Mouse (Mus musculus): ENCODE results near the gene Armc3.
"Not testable (repeated sequence)": the region's sequence is repeated elsewhere in the genome, so short reads cannot be mapped to it uniquely, and the experiment has no call there.

The Armc3 gene

DNA sequence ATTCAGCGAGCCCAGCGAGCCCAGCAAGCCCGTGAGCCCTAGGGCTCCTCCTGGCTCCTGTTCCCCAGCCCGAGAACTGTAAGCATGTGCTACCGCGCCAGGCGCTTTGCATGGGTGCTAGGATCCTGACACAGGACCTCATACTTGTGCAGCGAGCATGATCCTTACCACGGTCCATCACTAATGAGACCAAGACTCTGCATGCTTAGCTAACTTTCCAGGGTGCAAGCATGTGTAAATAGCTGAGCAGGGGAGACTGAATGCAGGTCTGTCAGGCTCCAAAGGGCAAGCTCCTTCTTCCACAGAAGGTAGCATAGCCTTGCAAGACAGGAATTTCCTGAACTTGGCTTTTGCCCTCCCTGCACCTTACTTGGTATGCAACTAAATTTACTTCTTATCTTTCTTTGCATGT lies 71.6 kb downstream of the Armc3 start:
- DNase-seq (ENCODE audit: low read depth, low spot score), result no peak

DNA sequence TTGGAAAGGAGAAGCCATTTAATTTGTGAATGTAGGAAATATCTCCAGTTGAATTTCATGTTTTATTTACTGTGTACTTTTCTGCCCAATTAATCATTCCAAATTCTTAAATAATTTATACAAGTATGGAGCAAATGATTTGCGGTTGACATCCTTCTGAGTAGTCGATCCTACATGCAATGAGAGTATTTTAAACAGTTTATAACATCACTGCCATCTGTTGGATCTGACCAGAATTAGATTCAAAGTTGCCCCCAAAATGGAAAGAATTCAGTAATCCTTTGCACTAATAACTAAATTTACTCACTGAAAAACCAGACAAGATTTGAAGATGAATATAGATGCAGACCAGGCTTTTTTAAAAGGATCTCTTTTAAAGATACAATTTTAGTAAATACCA lies 75.5 kb downstream of the Armc3 start:
- no peak for DNase-seq (ENCODE audit: low read depth, low spot score)

- peak; percentile 91 for DNase-seq (ENCODE audit: low read depth, low spot score)
Observed at GRCm38 (mm10) chr2:19275602-19276539, 76.8 kb downstream of the Armc3 start.

GRCm38 (mm10) chr2:19280331-19280730 lies 81.2 kb downstream of the Armc3 start:
- DNase-seq (ENCODE audit: low read depth, low spot score), result no peak

DNA sequence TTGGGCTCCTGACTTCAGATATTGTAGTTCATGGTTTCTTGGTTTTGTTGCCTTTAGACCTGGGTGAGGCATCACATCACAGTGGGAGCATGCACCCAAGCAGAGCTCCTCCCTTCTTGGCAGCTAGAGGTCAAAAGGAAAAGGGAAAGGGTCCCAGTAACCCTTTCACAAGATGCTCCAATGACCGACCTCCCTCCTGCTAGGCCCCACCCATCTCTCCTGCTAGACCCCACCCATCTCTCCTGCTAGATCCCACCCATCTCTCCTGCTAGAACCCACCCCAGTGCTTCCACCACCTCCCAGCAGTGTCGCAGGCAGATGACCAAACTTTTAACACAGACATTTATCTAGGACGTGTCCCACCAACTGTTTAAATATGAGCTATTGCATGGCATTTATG lies 93.3 kb downstream of the Armc3 start:
- DNase-seq (ENCODE audit: low read depth, low spot score), result no peak

DNA sequence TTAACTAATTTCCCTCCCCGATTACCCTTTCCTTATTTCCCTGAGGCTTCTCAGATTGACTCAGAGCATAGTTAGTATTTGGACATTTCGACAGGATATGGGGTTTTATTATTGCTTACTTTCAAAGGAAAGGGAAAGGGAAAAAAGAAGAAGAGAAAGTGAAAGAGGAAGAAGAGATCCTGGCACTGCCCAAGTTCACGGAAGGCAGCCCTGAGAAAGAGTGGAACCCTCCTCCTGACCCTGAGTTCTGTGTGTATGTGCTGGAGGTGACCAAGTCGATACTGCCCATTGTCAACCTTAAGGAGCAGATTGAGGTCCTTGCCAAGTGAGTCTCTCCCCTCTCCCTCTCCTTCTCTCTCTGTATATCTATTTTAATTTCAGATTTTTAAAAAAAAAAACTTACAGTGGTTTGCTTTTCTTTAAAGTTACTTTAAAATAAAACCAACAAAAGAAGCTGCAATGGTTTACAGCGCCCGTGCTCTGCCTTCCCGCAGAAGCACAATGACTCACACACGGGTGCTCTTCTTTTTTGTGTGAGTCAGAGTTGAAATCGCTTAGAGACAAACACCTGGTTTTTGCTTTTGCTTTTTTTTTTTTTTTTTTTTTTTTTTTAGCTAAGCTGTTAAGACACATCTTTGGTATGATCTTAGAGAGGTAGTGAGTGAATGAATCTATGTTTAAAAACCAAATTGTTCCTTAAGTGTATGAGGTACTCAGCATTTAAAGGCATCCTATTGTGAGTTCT lies 101.4 kb downstream of the Armc3 start:
- DNase-seq (ENCODE audit: low read depth, low spot score), result peak; percentile 68

GRCm38 (mm10) chr2:19301251-19301650 lies 102.1 kb downstream of the Armc3 start:
- DNase-seq (ENCODE audit: low read depth, low spot score), result peak; percentile 68

- not testable (repeated sequence) for DNase-seq (ENCODE audit: low read depth, low spot score)
Observed at GRCm38 (mm10) chr2:19303087-19303486, 104.0 kb downstream of the Armc3 start.

GRCm38 (mm10) chr2:19310498-19310897 lies 111.4 kb downstream of the Armc3 start:
- DNase-seq (ENCODE audit: low read depth, low spot score), result no peak

DNA sequence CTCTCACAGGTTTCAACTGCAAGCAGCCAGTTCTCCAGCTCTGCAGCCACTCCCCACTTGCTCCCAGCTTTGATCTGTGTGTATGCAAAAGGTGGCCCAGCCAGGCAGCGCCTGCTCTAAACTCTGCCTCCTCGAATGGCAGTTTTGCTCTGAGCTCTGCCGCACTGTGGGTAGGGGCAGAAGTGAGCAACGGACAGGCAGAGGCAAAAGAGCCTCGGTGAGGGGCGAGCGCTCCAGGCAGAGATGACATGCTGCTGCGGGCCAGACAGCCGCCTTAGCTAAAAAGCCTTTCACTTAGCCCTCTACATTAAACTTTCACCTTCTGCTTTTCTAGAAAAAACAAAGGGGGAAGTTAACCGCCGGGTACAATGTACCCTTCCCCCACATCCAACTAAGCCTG lies 117.0 kb downstream of the Armc3 start:
- peak; percentile 22 for DNase-seq (ENCODE audit: low read depth, low spot score)

GRCm38 (mm10) chr2:19316691-19317090 lies 117.6 kb downstream of the Armc3 start:
- no peak for DNase-seq (ENCODE audit: low read depth, low spot score)

GRCm38 (mm10) chr2:19317151-19317812 lies 118.2 kb downstream of the Armc3 start:
- DNase-seq (ENCODE audit: low read depth, low spot score), result not testable (repeated sequence)

GRCm38 (mm10) chr2:19318499-19318898 lies 119.4 kb downstream of the Armc3 start:
- DNase-seq (ENCODE audit: low read depth, low spot score), result no peak

DNA sequence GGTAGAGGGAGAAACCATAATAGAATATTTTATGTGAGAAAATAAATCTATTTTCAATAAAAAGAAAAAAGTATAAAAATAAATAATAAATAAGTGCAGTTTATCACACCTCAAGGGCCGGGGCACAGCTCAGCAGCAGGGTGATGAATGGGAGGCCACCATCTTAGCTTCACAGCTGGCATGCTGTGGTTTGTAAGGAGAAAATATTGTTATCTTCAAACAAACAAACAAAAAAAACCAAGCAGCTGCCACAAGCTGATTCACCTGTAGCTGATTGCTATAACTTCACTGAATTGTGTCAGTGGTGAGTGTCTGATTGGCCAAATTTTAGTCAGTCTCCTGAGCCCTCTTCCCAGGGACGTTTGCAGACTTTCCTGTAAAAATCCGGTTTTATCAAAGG lies 120.2 kb downstream of the Armc3 start:
- no peak for DNase-seq (ENCODE audit: low read depth, low spot score)

DNA sequence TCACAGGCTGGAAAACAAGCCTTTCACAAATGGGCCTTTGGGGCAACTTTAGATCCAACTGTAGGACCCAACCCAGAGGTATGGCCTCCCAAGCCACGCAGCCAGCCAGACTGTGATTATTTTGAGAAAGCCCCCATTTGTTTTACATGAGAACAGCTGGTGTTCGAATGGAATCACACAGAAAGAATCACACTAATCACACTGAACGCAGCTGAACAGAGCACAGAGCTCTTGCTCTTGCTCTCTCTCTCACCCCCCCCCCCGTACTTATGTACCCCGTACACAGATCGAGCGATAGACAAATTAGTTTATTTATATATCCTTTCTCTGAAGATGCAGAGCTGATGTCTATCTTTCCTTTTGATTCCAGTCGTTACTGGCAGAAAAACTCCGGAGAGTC lies 123.3 kb downstream of the Armc3 start:
- no peak for DNase-seq (ENCODE audit: low read depth, low spot score)

GRCm38 (mm10) chr2:19326376-19326775 lies 127.3 kb downstream of the Armc3 start:
- DNase-seq (ENCODE audit: low read depth, low spot score), result no peak

GRCm38 (mm10) chr2:19327811-19328210 lies 128.7 kb downstream of the Armc3 start:
- no peak for DNase-seq (ENCODE audit: low read depth, low spot score)

DNA sequence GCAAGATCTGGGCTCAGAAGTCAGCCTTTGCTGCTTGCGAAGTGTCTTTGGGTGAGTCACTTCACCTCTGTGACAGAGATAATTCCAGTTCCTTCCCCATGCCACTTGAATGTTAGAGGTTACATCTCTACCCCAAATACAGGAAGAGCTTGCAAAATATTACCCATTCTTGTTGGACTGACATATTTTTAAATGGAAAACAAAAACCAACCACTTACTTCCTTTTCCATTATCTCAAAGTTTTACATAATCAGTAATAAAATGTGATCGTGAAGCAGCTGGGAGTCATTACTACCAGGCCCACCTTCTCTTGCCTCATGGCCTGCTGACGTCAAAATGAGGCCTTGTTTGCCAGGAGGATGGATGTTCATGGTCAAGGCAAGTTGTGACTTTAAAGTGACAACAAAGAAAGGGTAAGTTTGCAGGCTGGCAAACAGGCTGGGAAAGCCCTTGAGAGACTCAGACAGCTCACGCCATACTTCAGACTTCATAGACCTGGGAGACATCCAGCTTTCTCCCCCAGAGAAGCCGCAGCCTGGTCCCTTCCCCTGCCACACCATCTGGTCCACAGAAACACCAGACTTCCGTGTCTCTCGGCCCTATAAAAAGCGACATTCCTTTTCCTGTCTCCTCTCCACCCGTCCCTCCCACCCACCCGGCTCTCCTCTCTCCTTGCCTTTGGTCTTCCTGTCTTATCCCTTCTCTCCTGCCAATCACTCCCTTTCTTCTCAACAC lies 145.0 kb downstream of the Armc3 start:
- no peak for DNase-seq (ENCODE audit: low read depth, low spot score)

DNA sequence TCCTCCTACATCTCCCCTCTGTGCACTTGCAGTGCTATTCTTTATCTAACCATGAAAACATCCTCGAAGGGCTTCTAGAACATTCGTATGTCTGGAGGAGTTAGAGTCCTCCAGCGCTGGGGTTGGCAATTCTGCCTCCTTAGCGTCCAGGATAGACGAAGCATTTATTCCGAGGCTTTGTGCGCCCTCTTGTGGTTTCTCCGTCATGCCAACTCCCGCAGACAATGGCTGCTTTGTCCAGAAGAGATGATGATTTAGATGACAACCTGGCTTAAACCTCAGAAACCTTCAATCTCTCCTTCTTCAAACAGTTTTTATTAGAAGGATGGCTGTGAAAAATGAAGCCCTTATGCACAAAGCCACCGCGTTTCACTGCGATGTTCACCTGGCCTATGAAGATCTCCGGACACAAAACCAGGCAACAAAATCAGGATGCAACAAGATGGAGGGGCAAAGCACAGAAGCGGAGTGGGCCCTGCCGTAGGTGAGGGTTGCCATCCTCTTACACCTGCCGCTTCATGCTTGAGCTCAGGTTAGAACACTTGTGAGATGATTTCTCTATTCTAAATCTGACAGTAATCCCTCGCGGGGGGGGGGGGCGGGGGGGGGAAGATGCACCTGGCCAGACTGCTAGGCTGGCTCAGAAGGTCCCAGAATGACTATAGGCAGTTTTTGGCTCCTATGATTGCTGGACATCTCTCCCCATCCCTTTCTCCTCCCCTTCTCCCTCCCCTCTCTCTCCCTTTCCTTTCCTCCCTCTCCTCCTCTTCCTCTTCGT lies 145.7 kb downstream of the Armc3 start:
- DNase-seq (ENCODE audit: low read depth, low spot score), result peak; percentile 89

- no peak for DNase-seq (ENCODE audit: low read depth, low spot score)
Observed at GRCm38 (mm10) chr2:19345414-19345964, 146.4 kb downstream of the Armc3 start.

Measured in CD4-positive, CD25-positive, alpha-beta regulatory T cell, adult 2 months (primary cell).